Mouse (Mus musculus): ENCODE results near the gene Maf. TPM values are rescaled to one million over a fixed set of nuclear protein-coding genes. Genes with fewer than 3 reads are reported as not detected.

The Maf gene
- polyA plus RNA-seq, 1 experiment from 2014 or later, result 12.6 TPM

DNA sequence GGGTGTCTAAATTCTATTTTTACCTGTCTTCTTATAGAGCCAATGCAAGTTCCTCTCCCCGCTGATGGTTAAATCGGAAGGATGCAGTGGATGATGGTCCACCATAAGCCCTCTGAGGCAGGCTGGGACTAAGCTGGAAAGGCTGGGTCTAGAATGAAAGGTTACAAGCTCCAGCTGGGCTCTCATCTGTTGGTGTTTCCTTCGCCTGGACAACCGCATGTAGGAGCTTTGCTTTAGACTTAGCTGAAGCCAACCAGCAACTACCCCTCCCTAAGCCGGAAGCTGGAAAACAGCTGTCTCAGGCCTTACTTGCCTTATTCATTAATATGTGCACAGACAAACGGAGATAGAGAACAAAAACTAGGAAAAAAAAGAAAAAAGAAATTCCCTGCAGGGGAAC, 70.8 kb downstream of the Maf start:
- no peaks in the 10 kb centered on the region for H3K27me3 ChIP-seq (ENCODE audit: insufficient read depth, low read length)
- TF ChIP-seq CTCF (IDR thresholded peaks at IDR 0.05; ENCODE audit: low read depth), result no peak
- WGBS, result 81% methylated on average over 6 of the region's 6 CpGs
- no peaks in the 10 kb centered on the region for H3K4me1 ChIP-seq (ENCODE audit: insufficient read depth)
- DNase-seq (peak; percentile 13), ATAC-seq (ENCODE audit: insufficient read depth) (no peak)
- H3K9me3 ChIP-seq (ENCODE audit: low read depth, low read length), result no peaks in the 10 kb centered on the region
- no peak overlapping the region for H3K4me3 ChIP-seq (ENCODE audit: low read depth, low read length)
- no peak overlapping the region for H3K9ac ChIP-seq
- no peak overlapping the region for H3K27ac ChIP-seq (ENCODE audit: low read depth)
- no peaks in the 10 kb centered on the region for H3K36me3 ChIP-seq (ENCODE audit: insufficient read depth)
- no peak overlapping the region for H3K4me2 ChIP-seq

Data from lung, embryonic 14.5 days (tissue).